In the genomic region with DNA sequence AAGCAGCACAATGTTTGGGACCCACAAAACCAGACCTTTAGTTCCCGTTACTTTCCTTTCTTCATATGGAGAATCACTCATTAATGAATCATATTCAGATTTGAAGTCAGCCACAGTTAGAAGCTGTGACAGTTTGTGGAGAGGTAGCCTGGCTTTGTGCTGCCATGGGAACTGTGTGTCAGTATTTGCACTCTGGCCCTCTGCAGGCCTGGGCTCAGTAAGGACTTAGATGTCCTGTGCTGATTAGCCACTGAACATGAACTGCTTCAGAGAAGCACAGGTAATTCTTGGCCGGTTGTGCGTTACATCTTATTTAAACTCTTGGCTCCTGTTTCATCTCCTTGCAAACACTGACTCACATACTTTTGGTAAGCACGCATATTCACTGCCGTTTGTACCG, we compare ENCODE assay signal across 14 mouse cellular contexts. TPM values are rescaled to one million over a fixed set of nuclear protein-coding genes. Genes with fewer than 3 reads are reported as not detected.
"Had no signal": no experiment of that assay in that cellular context is flagged by ENCODE, and none has a peak within 500 bp of the region (broad histone marks: within the 10 kb centered on the region; RNA-seq: fewer than 3 reads in every experiment).

No protein-coding gene starts in this region.

- H3K4me3 ChIP-seq: limb, embryonic 12.5 days; liver, embryonic 15.5 days; midbrain, embryonic 10.5 days; myocyte; neural tube, embryonic 15.5 days had no signal

- H3K27ac ChIP-seq: hindbrain, postnatal 0 days; limb, embryonic 12.5 days; liver, embryonic 15.5 days; midbrain, embryonic 10.5 days; neural tube, embryonic 15.5 days had no signal

- H3K9ac ChIP-seq: limb, embryonic 12.5 days; liver, embryonic 15.5 days; lung, embryonic 14.5 days; neural tube, embryonic 15.5 days had no signal

- H3K36me3 ChIP-seq: limb, embryonic 12.5 days; liver, embryonic 15.5 days; midbrain, embryonic 10.5 days; neural tube, embryonic 15.5 days had no signal

- DNase-seq: layer of hippocampus, adult 9-11 months; liver; lung, postnatal 36 days; midbrain, embryonic 14.5 days; thymus, adult 18-20 months; thymus, postnatal 14 days had no signal

- H3K4me2 ChIP-seq: limb, embryonic 12.5 days; liver, embryonic 15.5 days; lung, embryonic 14.5 days; neural tube, embryonic 15.5 days had no signal

- H3K27me3 ChIP-seq: limb, embryonic 12.5 days; liver, embryonic 15.5 days; neural tube, embryonic 15.5 days had no signal

- H3K4me1 ChIP-seq: liver, embryonic 15.5 days; neural tube, embryonic 15.5 days had no signal

- H3K9me3 ChIP-seq: limb, embryonic 12.5 days; liver, embryonic 15.5 days; midbrain, embryonic 10.5 days; neural tube, embryonic 15.5 days had no signal

- ATAC-seq: hindbrain, postnatal 0 days had no signal

RNA-seq across cellular contexts. Expression of gene Pdgfc, which starts 16.2 kb away (rescaled TPM):
- total RNA-seq: megakaryocyte, adult 5-6 weeks had no signal
